In genomic region chr7:143473347-143474101, GRCm38 (mm10) we compare ENCODE assay signal across 9 mouse cellular contexts. TPM values are rescaled to one million over a fixed set of nuclear protein-coding genes. Genes with fewer than 3 reads are reported as not detected.
DNase-seq lines count a peak whose midpoint lies in the region; ATAC-seq and TF ChIP-seq lines count a peak whose summit lies in the region.
"Had no signal": no experiment of that assay in that cellular context is flagged by ENCODE, and none has a peak within 500 bp of the region (broad histone marks: within the 10 kb centered on the region; RNA-seq: fewer than 3 reads in every experiment).

Gene Slc22a18, plus strand, starts transcription at chr7:143473736.

- peak within 1 kb of the TSS; percentile 79 for H3K27ac ChIP-seq in liver, adult 2 months (replicated peaks; ENCODE audit: insufficient read depth, low read depth, low read length)
- no peak within 1 kb of the TSS for H3K27ac ChIP-seq in stomach, embryonic 14.5 days (ENCODE audit: low read length)

- WGBS in liver, adult 2 months: 8% methylated on average over 4 of the region's 4 CpGs
- WGBS in stomach, embryonic 14.5 days: 32% methylated on average over 4 of the region's 4 CpGs

- no peak for TF ChIP-seq CTCF in liver, adult 2 months (IDR thresholded peaks at IDR 0.05; ENCODE audit: low read depth, low read length)

- no peaks in the 10 kb centered on the region for H3K9me3 ChIP-seq in stomach, embryonic 14.5 days (ENCODE audit: control insufficient read depth, low read depth, low read length)

- DNase-seq in adrenal gland, postnatal 10 days: peak; percentile 37
- DNase-seq in adrenal gland, adult 18-20 months (ENCODE audit: low spot score in 2 of 2): no peak
- DNase-seq in heart, postnatal 4 days: peak; percentile 46
- peak; percentile 89 for DNase-seq in liver, adult 2 months (ENCODE audit: extremely low read depth, low read depth, low spot score)
- no peak for DNase-seq in right cerebral cortex, postnatal 25 days
- no peak for DNase-seq in spleen, postnatal 36 days (ENCODE audit: low spot score in 2 of 2)
- DNase-seq in embryo, embryonic 9.5 days (ENCODE audit: extremely low spot score): no peak
- DNase-seq: cerebellum, adult 9-10 months had no signal

- no peaks in the 10 kb centered on the region for H3K79me2 ChIP-seq in liver, adult 2 months (ENCODE audit: control insufficient read depth, insufficient read depth, low read length)

- H3K9ac ChIP-seq in liver, adult 2 months (ENCODE audit: low read depth, low read length): peak within 1 kb of the TSS; percentile 57
- no peak within 1 kb of the TSS for H3K9ac ChIP-seq in stomach, embryonic 14.5 days (replicated peaks; ENCODE audit: low read depth, low read length)

- peak; percentile 45; the same call in 1 of the 2 replicates for TF ChIP-seq POLR2A in liver, adult 2 months (IDR thresholded peaks at IDR 0.05; ENCODE audit: extremely low read depth, insufficient read depth, low read length)

- H3K4me3 ChIP-seq in liver, adult 2 months (ENCODE audit: insufficient read depth, low read depth, low read length): peak within 1 kb of the TSS; percentile 53
- H3K4me3 ChIP-seq in stomach, embryonic 14.5 days (ENCODE audit: low read depth, low read length): peak within 1 kb of the TSS; percentile 3; the same call in 1 of the 2 replicates

- H3K4me2 ChIP-seq in stomach, embryonic 14.5 days (replicated peaks; ENCODE audit: low read depth, low read length): peak within 1 kb of the TSS; percentile 23

- H3K36me3 ChIP-seq in liver, adult 2 months (ENCODE audit: control insufficient read depth, insufficient read depth, low read length): no peaks in the 10 kb centered on the region
- H3K36me3 ChIP-seq in stomach, embryonic 14.5 days (ENCODE audit: control insufficient read depth, insufficient read depth, low read length): no peaks in the 10 kb centered on the region

- peaks cover 30% of the 10 kb centered on the region for H3K4me1 ChIP-seq in liver, adult 2 months (ENCODE audit: control insufficient read depth, insufficient read depth, low read length)
- 0 out of 2 replicates have a peak, but pooled peaks cover 3% of the 10 kb centered on the region for H3K4me1 ChIP-seq in stomach, embryonic 14.5 days (ENCODE audit: control insufficient read depth, insufficient read depth, low read length)

- peak; percentile 61 for ATAC-seq in stomach, embryonic 14.5 days (ENCODE audit: insufficient number of reproducible peaks, insufficient read depth, low FRiP score, low read depth)

- no peaks in the 10 kb centered on the region for H3K27me3 ChIP-seq in liver, adult 2 months (ENCODE audit: control insufficient read depth, insufficient read depth, low read length)
- H3K27me3 ChIP-seq in stomach, embryonic 14.5 days (ENCODE audit: control insufficient read depth, insufficient read depth, low read length): no peaks in the 10 kb centered on the region

RNA-seq across cellular contexts. Expression of gene Slc22a18, which starts in this region (rescaled TPM):
- total RNA-seq in adrenal gland, postnatal 10 days (2021): 10 to 100 TPM in 1 of 2 experiments, 1 to 10 TPM in 1; 6.5 to 15.0 TPM
- 1 to 10 TPM; 1.9 to 6.7 TPM for total RNA-seq in adrenal gland, adult 18-20 months (2021)
- total RNA-seq in heart, postnatal 4 days (2021): under 1 TPM; 0.45 to 0.55 TPM
- 64.4 and 95.4 TPM in 2 replicates for total RNA-seq in liver, adult 2 months (2014; rRNA removed)
- polyA plus RNA-seq in liver, adult 2 months (2012; rRNA removed): 344 and 377 TPM in 2 replicates
- 9.2 and 9.8 TPM in 2 replicates for polyA plus RNA-seq in stomach, embryonic 14.5 days (2014; fragmentation: Nextera tagmentation; extraction: Ambion mirVana)

Comparison
In these comparisons a context has a peak if more than half of its experiments do, and no peak if none do; other contexts are left out.
1. RNA of gene Slc22a18 (polyA plus RNA-seq): 344 to 377 TPM in liver, adult 2 months; 9.2 to 9.8 TPM in stomach, embryonic 14.5 days; every median in the first group is over 10 times any median in the second.
2. DNase-seq: peak in adrenal gland, postnatal 10 days (single experiment) and liver, adult 2 months (single experiment); none in adrenal gland, adult 18-20 months (0 of 2), right cerebral cortex, postnatal 25 days (single experiment), spleen, postnatal 36 days (0 of 2) and embryo, embryonic 9.5 days (single experiment).
3. Peak in DNase-seq in heart, postnatal 4 days; RNA of the gene not detected or under 1 TPM.